8 mouse cellular contexts compared by ENCODE assay signal in the genomic region with DNA sequence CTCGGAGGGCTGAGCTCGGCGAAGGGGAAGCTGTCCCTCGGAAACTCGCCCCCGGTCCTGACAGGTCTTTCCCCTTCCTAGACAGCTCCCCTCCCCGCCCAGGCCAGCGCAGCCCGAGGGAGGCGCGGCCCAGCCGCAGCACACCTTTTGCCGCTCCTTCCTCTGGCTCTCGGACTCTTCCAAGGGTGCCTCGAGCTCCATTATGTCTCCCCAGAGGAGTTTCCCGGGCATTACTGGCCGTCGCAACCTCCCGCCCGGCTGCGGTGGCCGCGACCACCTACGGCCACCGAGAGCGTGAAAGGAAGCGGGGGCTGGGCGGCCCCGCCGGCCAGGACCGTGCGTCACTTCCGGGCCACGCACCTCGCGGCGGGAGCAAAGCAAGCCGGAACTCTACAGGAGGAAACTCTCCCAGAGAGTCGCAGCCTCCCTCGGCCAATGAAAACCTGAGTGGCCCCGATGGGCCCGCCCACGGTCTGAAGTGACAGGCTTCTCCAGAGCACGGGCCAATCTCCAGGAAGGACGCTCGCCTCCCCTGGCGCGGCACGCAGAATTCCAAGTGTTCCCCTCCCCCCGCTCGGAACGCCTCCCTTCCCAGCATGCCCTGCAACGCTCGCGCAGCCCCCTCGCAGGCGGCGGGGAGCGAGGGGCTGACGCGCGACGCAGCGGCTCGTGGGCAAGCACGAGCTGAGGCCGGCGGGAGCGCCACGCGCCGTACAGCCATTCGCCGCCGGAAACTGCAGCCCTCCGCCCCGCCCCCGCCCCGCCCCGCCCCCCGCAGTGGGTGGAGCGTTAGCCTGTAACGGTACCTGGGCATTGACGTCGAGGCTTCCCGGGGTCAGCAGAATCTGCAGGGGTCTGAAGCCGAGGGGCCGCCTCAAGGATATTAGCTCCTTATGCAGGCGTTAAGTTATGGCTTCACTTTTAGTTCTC. TPM values are rescaled to one million over a fixed set of nuclear protein-coding genes. Genes with fewer than 3 reads are reported as not detected.
DNase-seq lines count a peak whose midpoint lies in the region; ATAC-seq lines count a peak whose summit lies in the region.

A gene (minus strand): TSS at position 338 of the 930 bp plus-strand sequence.

- peaks cover 26% of the 10 kb centered on the region for H3K4me1 ChIP-seq in hindbrain, embryonic 15.5 days (replicated peaks)

- under 1% methylated on average over 80 of the region's 89 CpGs for WGBS in hindbrain, embryonic 15.5 days

- peak within 1 kb of the TSS; percentile 96 for H3K9ac ChIP-seq in hindbrain, embryonic 15.5 days

- peak; percentile 98 for DNase-seq in T-cell, adult 2 months (ENCODE audit: low spot score)
- DNase-seq in cerebellum, postnatal 36 days: peak; percentile 99 to 100
- DNase-seq in frontal cortex, postnatal 36 days (ENCODE audit: low spot score in 2 of 2): peak; percentile 100
- peak; percentile 99 for DNase-seq in left cerebral cortex, adult 11 months (ENCODE audit: low spot score)
- peak; percentile 99 to 100 for DNase-seq in lung, postnatal 4 days
- peak; percentile 99 for DNase-seq in retina, postnatal 7 days (ENCODE audit: low read depth, low spot score)
- peak; percentile 93 for DNase-seq in urinary bladder, adult 2 months (ENCODE audit: low spot score)

- no peaks in the 10 kb centered on the region for H3K9me3 ChIP-seq in hindbrain, embryonic 15.5 days

- H3K27ac ChIP-seq in hindbrain, embryonic 15.5 days (replicated peaks): peak within 1 kb of the TSS; percentile 97

- peak; percentile 100 for ATAC-seq in hindbrain, embryonic 15.5 days (ENCODE audit: low FRiP score, low read depth)

- H3K27me3 ChIP-seq in hindbrain, embryonic 15.5 days: no peaks in the 10 kb centered on the region

- peak within 1 kb of the TSS; percentile 99 for H3K4me3 ChIP-seq in hindbrain, embryonic 15.5 days

- peak within 1 kb of the TSS; percentile 80 for H3K4me2 ChIP-seq in hindbrain, embryonic 15.5 days

- peaks cover 7% of the 10 kb centered on the region for H3K36me3 ChIP-seq in hindbrain, embryonic 15.5 days

RNA-seq across cellular contexts. Expression of the gene that starts here (rescaled TPM):
- 82.8 and 83.0 TPM in 2 replicates for polyA plus RNA-seq in hindbrain, embryonic 15.5 days (2015; fragmentation: Nextera tagmentation; extraction: Ambion mirVana)
- polyA plus RNA-seq in urinary bladder, adult 2 months (2012; rRNA removed): 85.8 and 88.3 TPM in 2 replicates

Comparison
In these comparisons a context has a peak if more than half of its experiments do, and no peak if none do; other contexts are left out.
1. Peak in every context shown above with its lines: DNase-seq, ATAC-seq, H3K4me3 ChIP-seq and H3K27ac ChIP-seq.